Mouse (Mus musculus): ENCODE data around the gene 9130213A22Rik.
A peak's percentile ranks its signal among the peaks of the same experiment; 100 is the strongest.

Gene 9130213A22Rik

DNA sequence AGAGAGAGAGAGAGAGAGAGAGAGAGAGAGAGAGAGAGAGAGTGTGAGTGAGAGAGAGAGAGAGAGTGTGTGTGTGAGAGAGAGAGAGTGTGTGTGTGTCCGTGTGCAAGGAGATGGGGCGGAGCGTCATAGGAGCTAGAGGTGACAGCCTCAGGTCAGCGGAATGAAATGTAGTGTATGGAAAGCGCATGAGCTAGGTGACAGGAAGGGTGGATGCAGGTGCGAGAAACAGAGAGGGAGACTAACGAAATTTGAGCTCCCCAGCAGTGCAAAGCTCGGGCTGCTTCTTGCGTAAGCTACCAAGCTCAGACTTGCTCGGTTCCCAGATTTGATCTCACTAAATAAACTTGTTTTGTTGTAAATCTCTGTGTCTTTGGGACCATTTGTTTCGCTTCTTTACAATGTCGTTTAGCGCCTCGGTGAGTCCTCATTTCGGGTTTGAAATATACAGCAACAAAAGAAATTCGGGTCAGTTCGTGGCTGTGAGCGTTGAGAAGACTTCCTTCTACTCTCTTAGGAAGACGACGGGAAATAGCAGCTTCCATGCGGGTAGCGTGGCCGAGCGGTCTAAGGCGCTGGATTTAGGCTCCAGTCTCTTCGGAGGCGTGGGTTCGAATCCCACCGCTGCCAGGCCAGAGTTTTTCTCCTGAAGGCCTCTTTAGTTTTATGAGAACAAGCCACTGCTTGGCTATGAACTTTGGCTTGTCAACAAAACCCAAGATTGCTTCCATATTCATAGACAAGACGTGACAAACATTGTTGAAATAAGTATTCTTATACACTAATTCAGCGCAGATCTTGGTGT lies 1.5 kb upstream of the 9130213A22Rik start:
- peak; percentile 92 for DNase-seq (ENCODE audit: low spot score)

DNA sequence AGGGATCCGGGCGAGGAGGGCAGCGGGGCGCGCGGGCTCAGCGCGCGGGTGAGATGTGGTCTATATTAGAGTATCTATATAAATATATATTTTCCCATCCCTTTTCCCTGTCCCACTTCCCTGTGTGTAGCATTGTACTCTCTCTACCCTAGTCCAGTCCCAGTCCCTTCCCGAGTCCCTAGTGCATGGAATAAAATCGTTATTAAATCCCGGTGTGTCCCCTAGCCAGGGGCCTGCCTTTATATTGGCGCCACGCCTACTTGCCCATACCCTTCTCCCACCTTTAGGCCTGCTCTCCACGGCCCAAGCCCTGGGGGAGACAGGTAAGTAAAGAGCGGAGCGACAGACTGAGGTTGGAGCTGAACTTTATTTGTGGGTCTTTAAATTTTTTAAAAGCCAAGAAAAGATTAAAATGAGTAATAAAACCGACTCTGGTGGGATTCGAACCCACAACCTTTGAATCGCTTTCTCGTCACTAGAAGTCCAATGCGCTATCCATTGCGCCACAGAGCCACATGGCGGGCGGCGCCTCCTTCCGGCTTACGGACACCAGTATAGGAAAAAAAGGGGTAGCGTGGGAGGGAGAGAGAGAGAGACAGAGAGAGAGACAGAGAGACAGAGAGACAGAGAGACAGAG lies 785 bp upstream of the 9130213A22Rik start:
- peak; percentile 93 for DNase-seq (ENCODE audit: low spot score)

DNA sequence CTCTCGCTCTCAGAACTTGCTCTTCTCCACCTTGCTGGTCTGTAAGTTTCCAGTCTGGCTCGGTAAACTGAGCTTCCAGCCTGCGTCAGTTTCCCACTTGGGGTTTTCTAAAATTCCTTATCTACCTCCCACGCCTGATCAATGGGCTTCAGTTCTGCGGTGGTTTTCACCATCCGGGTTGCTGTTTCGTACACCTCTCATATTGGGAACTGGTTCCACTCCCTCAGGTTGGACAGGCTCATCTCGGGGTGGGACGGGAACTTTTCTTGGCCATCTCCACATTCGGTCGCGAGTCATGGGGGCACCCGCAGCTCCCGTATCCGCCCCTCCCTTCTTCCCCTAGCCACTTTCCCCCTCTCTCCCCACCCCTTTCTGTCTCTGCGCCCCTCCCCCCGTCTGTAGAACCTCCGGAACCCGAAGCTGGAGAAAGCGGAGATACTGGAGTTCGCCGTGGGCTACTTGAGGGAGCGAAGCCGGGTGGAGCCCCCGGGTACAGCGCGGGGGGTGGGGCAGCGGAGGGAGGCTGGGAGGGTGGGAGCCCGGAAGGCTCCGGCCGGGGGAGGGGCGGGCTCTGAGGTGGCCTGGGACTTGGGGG lies 551 bp downstream of the 9130213A22Rik start:
- no peak for DNase-seq (ENCODE audit: low spot score)

DNA sequence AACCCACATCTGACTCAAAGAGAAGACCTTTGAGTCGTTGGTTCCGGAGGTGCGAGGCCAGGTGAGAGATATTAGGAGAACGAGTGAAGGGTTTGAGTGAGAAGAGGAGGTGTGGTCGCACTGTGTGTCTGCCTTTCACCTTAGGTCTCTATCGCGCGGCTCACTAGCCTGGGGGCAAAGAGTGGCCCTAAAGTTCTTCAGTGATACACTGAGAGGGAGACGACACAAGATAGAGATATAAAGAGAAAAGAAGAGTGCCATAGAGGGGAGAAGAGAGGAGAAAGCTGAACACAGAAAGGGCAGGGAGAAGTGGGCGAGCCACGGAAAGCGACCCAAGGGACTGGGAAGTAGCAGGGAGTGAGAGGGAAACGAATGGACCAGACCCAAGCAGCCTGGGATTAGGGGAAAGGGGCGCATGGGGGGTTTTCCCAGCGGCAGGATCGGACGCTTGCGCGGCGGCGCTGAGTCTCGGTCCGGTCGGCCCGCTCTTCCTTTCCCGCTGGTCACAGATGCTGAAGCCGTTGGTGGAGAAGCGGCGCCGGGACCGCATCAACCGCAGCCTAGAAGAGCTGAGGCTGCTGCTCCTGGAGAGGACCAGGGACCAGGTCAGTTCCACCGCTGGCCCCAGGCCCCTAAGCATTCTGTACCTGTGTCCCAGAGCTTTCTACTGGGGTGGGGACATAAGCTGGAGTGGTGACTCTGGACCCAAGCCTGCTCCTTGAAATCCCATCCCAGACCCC lies 1.2 kb downstream of the 9130213A22Rik start:
- no peak for DNase-seq (ENCODE audit: low spot score)

DNA sequence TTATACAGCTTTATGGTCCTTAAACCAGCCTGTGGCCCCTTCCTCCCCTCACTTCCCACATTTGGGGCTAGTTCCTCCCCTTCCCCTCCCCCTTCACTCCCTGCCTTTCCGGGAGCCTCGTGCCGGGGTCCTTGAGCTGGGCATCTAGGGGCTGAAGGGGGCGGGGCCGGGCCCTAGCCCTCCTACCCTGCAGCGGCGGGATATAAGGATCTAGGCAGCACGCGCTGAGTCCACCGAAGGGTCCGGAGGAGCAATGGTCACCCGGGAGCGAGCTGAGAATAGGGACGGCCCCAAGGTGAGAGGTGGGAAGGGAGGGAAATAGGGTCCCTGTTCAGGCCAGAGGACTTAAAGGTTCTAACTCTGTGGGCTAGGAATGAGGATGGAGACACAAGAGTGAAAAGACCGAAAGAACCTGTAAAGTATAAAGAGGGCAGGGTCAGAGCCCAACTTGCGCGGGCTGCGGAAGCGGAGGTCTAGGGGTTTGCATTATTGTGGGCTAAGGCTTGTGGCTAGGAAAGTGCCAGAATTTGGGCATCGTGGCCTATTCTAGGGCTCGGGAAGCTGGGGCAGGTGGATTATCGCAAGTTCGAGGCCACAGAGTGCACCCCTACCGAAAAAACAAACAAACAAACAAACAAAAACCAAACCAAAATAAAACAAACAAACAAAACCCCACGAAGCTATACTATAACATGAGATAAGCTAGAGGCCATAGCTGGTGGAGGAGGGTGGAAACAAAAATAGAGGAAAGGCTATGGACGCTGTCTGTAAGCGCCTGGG lies 2.0 kb downstream of the 9130213A22Rik start, which contains the start of gene Hes7:
Gene Hes7 (plus strand): TSS at position 184 of the 780 bp plus-strand sequence.
- no peak for DNase-seq (ENCODE audit: low spot score)

DNA sequence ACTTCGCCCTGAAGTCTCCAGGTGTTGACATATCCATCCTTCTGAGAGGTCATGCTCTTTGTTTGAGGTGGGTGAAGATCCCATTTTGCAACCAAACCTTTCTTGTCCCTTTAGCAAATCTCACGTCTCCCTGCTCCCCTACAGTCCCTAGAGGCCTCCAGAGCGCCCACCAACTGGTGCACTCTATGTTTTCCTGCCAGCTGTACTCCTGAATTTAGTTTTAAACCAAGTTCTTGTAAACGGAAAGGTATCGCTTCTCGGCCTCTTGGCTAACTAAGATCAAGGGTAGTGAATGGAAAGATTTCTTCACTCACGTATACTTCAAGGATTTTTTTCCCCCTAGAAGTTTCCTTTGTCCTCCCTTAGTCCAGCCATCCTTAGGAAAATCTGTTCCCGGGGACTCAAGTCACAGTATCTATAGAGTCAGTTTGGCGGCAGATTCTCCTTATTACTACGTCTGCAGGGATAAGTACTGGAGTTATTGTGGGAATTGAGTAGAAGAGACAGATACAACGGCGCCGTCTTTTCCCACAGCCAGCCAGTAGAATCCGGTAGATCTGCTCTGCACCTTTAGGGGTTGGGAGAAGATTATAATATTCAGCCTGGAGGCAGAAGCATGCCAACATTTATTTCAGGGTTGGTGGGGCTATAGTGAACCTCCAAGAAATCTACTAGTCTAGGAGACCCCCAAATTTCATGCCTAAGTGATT lies 2.8 kb downstream of the 9130213A22Rik start:
- no peak for DNase-seq (ENCODE audit: low spot score)

DNA sequence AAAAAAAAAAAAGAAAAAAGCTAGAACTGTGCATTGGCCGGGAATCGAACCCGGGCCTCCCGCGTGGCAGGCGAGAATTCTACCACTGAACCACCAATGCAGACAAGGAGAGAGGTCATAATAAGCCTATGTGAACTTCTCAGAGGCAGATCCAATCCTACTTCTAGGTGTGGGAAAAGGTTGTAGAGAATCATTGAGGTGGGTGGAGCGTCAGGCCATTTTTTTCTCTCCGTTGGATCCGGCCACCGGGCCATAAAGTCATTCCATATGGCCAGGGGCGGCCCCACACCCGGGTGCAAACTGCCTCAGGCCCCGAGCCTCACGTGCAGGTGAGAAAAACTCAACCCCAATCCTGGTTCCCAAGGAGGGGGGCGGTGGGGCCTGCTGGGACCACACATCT lies 3.6 kb downstream of the 9130213A22Rik start:
- peak; percentile 89 for DNase-seq (ENCODE audit: low spot score)

DNA sequence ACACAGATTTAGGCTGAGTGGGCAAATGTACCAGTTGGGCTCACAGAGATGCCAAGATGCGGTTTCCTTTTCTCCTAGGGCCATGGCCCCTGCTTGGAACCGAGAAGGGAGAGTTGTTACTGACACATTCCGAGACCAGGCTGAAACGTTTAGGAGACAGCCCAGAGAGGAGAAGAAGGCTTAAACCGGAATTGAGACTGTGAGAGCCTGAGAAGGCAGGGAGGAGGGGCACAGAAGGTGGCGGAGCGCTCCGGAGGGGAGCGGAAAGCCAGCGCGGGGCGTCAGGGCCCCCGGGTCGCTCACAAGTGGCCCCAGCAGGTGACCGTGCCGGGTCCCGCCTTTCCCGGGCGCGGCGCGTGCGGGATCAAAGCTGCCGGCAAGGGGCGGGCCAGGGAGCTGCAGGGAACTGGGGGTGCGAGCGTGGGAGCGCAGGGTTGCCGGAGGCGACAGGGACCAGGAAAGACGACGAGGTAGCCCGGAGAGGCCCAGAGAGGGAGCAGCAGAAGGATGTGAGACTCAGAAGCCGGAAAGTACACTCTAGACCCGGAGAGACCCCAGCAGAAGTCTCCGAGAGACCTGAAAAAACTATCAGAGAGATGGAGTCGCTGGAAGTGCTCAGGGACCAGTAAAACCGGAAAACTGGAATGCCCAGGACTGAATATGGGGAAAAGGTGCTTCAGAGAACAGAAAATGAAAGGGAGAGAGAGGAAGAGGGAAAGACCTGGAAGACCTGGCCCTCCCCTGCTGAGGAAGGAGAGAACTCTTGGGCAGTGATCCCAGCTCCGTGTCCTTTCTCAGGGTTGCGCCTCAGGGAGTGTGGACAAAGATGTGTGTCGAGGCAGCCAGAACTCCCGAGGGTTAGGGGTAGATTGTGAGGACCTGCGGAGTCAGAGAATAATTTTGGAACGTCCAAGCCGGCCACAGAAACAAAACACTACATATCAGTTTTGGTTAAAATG lies 4.4 kb downstream of the 9130213A22Rik start:
- DNase-seq (ENCODE audit: low spot score) = no peak

DNA sequence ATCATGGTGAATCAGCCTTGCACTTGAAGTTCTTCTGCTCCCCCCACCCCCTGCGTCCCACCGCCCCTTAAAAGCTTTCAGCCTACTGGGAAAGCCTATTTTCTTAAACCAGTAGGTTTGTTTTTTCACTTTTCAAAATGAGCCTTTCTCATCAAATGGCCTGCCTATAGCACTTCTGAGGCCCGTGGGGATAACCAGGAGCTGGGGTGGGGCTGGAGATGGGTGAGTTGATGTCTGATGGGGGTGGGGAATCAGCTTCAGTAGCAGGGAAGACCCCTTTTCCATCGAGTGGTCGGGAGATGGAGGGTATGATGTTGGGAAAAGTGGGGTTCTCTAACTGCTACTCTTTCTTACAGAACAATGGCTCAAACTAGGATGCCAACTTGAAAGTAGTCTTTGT lies 5.5 kb downstream of the 9130213A22Rik start:
- no peak for DNase-seq (ENCODE audit: low spot score)

DNA sequence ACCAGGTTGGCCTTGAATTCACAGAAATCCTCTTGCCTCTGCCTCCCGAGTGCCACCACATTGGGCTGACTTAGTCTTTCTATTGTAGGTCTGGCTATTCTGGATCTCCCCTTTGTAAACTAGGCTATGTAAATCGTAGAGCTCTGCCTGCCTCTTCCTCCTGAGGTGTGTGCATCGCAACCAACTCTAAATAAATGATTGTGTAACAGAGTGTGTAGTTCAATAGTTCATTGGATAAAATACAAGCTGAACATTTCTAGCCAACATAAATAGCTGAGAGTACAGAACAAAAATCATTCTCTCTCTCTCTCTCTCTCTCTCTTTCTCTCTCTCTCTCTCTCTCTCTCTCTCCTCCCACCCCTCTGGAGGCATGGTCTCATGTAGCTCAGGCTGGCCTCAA lies 7.8 kb downstream of the 9130213A22Rik start:
- DNase-seq (ENCODE audit: low spot score) = no peak

DNA sequence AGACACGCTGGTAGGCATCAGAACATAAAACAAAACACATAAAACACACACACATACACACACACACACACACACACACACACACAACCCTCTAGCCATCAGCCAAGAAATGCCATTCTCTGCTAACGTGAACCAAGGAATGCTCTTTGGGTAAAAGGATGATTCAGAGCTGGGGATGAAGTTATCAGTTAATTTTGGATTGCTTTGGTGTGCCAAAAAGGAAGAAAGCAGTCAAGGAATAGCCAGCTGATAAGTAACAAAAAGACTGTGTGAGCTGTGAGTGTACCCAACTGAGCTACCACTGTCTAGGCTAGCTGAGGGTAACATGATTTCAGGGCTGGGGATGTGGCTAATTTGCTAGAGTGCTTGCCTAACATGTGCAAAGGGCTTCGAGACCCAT lies 8.4 kb downstream of the 9130213A22Rik start:
- no peak for DNase-seq (ENCODE audit: low spot score)

DNA sequence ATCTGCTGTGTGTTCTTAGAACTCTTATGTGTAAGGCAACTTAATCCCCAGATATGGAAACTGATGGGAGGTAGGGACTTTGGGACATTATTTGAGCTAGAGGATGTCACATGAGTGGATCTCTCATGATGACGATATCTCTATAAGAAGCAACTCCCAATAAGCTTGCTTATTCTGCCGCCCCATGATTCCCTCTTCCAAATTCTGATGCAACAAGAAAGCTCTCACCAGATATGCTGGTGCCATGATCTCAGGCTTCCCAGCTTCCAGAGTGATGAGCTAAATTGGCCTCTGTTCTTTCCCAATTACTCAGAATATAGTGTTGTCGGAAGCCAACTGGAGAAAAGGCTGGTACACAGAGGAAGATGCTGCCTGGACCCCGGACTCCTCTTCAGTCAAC lies 10.5 kb downstream of the 9130213A22Rik start:
- no peak for DNase-seq (ENCODE audit: low spot score)

DNA sequence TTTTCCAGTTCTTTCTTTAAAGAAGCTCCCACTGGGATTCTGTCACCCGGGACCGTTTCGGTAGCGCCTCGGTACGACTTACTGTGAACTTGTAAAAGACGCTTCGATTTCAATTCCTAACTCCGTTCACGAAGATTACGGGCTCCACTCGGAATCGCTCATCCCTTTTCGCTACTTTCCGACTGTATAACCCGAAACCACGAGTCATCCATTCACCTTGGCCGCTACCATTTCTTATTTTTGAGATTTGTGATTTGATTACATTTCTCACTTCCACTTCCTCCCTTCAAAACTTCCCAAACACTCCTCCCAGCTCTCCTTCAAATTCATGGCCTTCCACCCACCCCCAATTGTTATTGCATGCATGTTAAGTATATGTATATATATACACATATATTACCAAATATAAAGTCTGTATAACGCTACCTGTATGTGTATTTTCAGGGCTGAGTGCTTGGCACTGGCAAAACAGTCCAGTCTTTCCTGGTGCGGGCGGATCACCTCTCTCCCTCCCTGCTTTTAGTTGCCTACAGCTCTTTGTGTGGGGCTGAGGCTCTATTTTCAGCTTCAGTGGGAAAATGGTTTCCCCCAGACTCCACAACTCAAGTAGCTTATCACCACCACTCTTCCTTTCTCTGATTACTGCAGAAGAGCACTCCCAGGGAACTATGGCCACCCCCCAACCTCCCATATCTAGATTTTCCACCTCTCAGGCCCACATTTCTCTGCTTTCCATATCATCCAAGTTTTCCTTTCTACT lies 11.2 kb downstream of the 9130213A22Rik start:
- DNase-seq (ENCODE audit: low spot score) = no peak

DNA sequence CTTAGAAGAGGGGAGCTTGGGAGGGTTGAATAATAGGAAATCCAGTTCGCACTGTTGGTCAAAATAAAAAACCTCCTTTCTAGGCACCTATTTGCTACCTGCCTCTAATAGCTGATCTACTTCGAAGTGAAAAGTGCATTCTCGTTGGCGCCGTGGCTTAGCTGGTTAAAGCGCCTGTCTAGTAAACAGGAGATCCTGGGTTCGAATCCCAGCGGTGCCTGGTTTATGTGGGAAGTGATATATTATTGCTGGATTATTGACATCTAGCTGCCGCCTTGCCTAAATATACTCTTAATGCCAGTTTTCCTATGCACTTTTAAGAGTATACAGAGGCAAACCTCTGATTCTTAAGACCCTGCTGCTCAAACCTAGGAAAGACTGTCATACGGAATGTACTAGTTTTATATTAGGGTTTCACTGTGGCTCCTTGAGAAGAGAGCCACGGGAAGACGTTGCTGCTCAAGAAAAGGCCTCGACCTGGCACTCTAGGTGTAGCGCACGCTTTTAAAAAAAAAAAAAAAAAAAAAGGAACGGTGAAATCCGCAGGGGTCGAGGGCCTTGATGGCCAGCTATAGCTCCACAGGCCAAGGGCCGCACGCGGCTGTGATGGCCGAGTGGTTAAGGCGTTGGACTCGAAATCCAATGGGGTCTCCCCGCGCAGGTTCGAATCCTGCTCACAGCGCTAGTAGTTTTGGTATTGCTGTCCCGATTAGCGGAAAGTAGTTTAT lies 11.9 kb downstream of the 9130213A22Rik start:
- DNase-seq (ENCODE audit: low spot score) = peak; percentile 88

DNA sequence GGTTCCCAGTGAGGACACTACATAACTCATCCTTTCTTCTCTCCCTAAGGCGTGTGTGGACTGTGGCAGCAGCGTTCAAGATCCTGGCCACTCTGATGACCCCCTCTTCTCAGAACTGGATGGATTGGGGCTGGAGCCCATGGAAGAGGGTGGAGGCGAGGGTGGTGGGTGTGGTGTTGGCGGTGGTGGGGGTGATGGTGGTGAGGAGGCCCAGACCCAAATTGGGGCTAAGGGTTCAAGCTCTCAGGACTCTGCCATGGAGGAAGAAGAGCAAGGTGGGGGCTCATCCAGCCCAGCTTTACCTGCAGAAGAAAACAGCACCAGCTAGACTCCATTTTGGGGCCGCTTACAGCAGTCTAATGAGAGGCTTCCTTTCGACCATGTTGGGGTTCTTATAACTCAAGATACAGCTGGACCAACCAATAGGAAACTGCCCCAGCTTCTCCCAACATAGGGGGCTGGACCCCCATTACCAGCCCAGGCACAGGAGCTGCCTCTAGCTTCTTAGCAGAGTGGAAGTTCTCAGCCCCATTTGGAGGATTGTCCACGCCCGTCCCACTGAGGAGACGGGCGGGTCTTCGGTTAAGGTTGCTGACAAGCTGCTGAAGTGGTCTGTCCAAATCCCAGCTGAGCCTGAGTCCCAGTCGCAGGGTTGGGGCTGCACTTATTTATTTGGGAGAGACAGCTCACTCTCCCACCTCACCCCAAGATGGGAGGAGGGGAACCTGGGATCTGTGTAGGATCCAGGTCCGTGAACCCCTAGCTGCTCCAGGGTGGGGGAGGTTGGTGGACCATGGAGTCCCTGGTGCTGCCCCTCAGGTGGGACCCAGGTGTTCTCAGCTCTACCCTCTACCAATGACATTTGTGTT lies 13.1 kb downstream of the 9130213A22Rik start:
- DNase-seq (ENCODE audit: low spot score) = no peak

DNA sequence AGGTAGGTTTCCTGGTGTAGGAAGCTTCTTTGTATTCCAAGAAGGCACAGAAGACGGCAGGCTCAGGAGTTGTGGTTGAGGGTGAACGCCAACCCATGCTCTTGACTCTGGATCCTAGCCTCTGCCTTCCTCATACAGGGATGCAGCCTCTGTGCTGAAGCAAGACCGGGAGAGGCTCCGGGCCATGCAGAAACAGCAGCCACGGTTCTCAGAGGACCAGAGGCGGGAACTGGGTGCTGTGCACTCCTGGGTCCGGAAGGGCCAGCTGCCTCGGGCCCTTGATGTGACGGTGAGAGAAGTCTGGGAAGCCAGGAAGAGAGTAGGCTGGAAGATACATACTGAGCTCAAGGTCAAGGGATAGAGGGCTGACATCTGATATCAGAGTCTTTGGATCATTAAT lies 14.2 kb downstream of the 9130213A22Rik start:
- DNase-seq (ENCODE audit: low spot score) = no peak

DNA sequence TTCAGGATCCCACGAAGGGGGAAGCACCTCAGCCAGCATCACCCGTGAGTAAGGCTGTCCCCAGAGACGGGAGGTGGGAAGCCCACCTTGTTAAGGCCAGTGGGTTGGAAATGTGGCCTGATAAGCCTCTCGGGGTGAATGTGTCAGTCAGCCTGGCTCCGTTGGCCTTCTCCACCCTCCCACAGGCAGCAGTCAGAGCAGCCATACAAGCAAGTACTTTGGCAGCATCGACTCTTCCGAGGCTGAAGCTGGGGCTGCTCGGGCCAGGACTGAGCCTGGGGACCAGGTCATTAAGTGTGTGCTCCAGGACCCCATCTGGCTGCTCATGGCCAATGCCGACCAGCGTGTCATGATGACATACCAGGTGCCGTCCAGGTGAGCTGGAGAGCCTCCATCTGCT lies 14.7 kb downstream of the 9130213A22Rik start:
- no peak for DNase-seq (ENCODE audit: low spot score)
